ENCODE assay signal across 8 mouse cellular contexts in the genomic region with DNA sequence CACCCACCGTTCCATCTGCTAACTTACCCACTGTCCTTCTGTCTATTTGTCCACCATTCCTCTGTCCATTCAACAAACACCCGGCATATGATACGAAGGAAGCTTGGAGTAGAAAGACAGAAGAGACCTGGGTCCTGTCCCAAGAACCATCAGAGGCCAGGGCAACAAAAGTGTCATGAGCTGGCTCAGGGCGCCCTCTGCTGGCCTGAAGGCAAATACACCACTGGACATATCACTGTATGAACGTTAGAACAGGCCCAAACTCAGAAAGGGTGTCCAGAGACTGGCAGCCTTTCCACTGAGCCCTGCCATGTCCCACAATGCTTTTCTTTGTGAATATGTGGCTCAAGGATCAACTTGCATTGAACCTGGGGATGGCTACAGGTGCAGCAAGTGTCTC.
DNase-seq lines count a peak whose midpoint lies in the region; ATAC-seq and TF ChIP-seq lines count a peak whose summit lies in the region.

No protein-coding gene starts in this region.

- H3K9me3 ChIP-seq in forebrain, embryonic 13.5 days (replicated peaks) = no peaks in the 10 kb centered on the region
- H3K9me3 ChIP-seq in forebrain, embryonic 12.5 days = no peaks in the 10 kb centered on the region

- no peak overlapping the region for H3K4me2 ChIP-seq in forebrain, embryonic 13.5 days
- no peak overlapping the region for H3K4me2 ChIP-seq in forebrain, embryonic 12.5 days

- peaks cover 45% of the 10 kb centered on the region for H3K4me1 ChIP-seq in forebrain, embryonic 13.5 days
- H3K4me1 ChIP-seq in forebrain, embryonic 12.5 days = peaks cover 65% of the 10 kb centered on the region

- TF ChIP-seq CTCF in C2C12 (IDR thresholded peaks at IDR 0.05; ENCODE audit: control insufficient read depth, insufficient read depth, insufficient read length) = peak; percentile 44
- TF ChIP-seq CTCF in brain, embryonic 14.5 days (IDR thresholded peaks at IDR 0.05; ENCODE audit: borderline replicate concordance, extremely low read depth, insufficient read depth, insufficient read length) = peak; percentile 76

- H3K36me3 ChIP-seq in forebrain, embryonic 13.5 days (ENCODE audit: poor library complexity, severe bottlenecking) = no peaks in the 10 kb centered on the region
- H3K36me3 ChIP-seq in forebrain, embryonic 12.5 days (replicated peaks) = no peaks in the 10 kb centered on the region
- H3K36me3 ChIP-seq in C2C12 (ENCODE audit: control insufficient read depth, insufficient read depth) = no peaks in the 10 kb centered on the region

- H3K79me2 ChIP-seq in C2C12 (ENCODE audit: control insufficient read depth, insufficient read depth) = no peaks in the 10 kb centered on the region

- 0 out of 2 replicates have a peak, but pooled peaks have one; percentile 14 for ATAC-seq in forebrain, embryonic 13.5 days
- ATAC-seq in forebrain, embryonic 12.5 days (ENCODE audit: low FRiP score) = no peak
- ATAC-seq in frontal cortex, adult (ENCODE audit: low TSS enrichment) = peak; percentile 52; the same call in 1 of the 2 replicates

- H3K27me3 ChIP-seq in forebrain, embryonic 13.5 days = no peaks in the 10 kb centered on the region
- peaks cover 7% of the 10 kb centered on the region; the same call in 1 of the 2 replicates for H3K27me3 ChIP-seq in forebrain, embryonic 12.5 days
- H3K27me3 ChIP-seq in C2C12 (ENCODE audit: control insufficient read depth, insufficient read depth, insufficient read length) = peaks cover 17% of the 10 kb centered on the region

- no peaks in the 10 kb centered on the region for H3K79me3 ChIP-seq in C2C12 (ENCODE audit: low read depth)

- TF ChIP-seq POLR2A in brain, embryonic 14.5 days (IDR thresholded peaks at IDR 0.05; ENCODE audit: borderline replicate concordance, extremely low read depth, insufficient read depth, insufficient read length, poor library complexity, severe bottlenecking) = no peak

- no peak overlapping the region for H3K27ac ChIP-seq in forebrain, embryonic 13.5 days
- no peak overlapping the region for H3K27ac ChIP-seq in forebrain, embryonic 12.5 days

- 40% methylated on average over 5 of the region's 5 CpGs for WGBS in forebrain, embryonic 13.5 days
- WGBS in forebrain, embryonic 12.5 days = 39% methylated on average over 5 of the region's 5 CpGs

- DNase-seq in brain, embryonic 14.5 days (ENCODE audit: low read depth) = peak; percentile 68
- peak; percentile 85 for DNase-seq in kidney, postnatal 14 days
- peak; percentile 72 for DNase-seq in lung, postnatal 10 days
- DNase-seq in thymus, postnatal 0 days (ENCODE audit: low spot score) = peak; percentile 44

- H3ac ChIP-seq in C2C12 (ENCODE audit: control insufficient read depth, insufficient read length, low read depth) = no peak overlapping the region

- no peak overlapping the region for H3K9ac ChIP-seq in forebrain, embryonic 13.5 days
- no peak overlapping the region for H3K9ac ChIP-seq in forebrain, embryonic 12.5 days

- no peak overlapping the region for H3K4me3 ChIP-seq in forebrain, embryonic 13.5 days
- H3K4me3 ChIP-seq in forebrain, embryonic 12.5 days (replicated peaks) = no peak overlapping the region
- no peak overlapping the region for H3K4me3 ChIP-seq in C2C12 (ENCODE audit: insufficient read depth, poor library complexity, severe bottlenecking)

TF ChIP-seq in C2C12, 6 proteins besides CTCF, POLR2A, EP300 and RAD21:
- no peak for TF ChIP-seq MYOD1 (IDR thresholded peaks at IDR 0.05; ENCODE audit: control insufficient read depth, insufficient read length, low read depth)
